Mouse (Mus musculus): ENCODE data around the gene Prickle4.
A peak's percentile ranks its signal among the peaks of the same experiment; 100 is the strongest.
"Not testable (repeated sequence)": the region's sequence is repeated elsewhere in the genome, so short reads cannot be mapped to it uniquely, and the experiment has no call there.

Gene Prickle4

GRCm38 (mm10) chr17:47669166-47669565 is 25.4 kb downstream of the Prickle4 start:
- DNase-seq (ENCODE audit: low read depth, low spot score), result no peak

- no peak for DNase-seq (ENCODE audit: low read depth, low spot score)
Measured at GRCm38 (mm10) chr17:47664474-47664873, 30.1 kb downstream of the Prickle4 start.

- no peak for DNase-seq (ENCODE audit: low read depth, low spot score)
Measured at GRCm38 (mm10) chr17:47663009-47663713, 31.4 kb downstream of the Prickle4 start.

DNA sequence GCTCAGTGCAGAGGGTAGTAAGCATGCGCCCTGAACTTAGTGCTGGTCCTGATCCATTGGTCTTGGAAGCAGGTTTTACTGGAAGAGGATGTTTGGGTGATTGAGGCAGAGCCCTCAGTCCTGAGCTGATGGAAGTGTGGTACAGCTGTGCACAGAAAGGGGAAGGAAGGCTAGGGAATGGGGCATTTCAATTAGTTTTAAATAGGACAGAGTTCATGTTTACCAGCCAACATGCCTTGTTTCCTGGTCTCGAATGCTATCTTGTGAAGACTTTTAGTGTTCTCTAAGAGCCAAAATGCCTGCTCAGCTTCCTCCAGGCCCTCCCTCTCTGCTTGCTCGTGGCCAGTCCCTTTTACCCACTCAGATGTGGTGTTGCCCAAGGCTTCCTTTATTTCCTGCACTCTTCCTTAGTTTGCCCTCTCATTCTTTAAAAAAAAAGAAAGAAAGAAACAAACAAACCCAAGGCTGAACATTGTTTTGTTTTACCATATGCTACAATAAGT is 35.7 kb downstream of the Prickle4 start:
- DNase-seq (ENCODE audit: low read depth, low spot score), result no peak

DNA sequence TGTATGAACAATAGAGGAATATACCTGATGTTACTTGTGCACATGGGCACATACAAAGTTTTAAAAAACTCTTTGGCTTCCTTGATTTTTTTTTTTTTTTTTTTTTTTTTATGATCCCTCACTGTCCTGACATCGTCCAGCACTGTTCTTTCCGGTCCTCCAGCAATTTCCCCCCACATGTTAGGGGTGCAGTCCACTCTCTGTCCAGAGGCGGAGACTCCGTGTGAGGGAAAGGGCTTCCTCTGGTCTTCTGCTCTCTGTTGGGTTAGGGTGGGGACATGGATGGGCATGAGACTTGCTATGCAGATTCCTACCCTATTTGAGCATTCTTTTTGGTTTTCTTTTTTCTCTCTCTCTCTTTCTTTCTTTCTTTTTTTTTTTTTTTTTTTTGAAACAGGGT is 36.6 kb downstream of the Prickle4 start:
- DNase-seq (ENCODE audit: low read depth, low spot score), result no peak

DNA sequence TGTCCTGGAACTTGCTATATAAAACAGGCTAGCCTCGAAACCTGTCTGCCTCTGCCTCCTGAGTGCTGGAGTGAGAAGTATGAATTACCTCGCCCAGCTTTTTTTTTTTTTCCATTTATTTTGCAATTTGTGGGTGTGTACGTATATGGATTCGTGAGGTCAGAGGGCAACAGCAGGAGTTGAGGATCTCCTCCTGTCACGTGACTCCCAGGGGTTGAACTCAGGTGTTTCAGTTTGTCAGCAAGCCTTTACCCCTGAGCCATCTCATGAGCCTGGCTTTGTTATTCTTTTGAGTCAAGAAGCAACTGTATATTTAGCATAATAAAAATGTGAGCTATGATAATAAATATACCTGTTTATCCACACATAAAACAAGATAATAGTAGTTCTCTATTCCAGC is 38.8 kb downstream of the Prickle4 start:
- no peak for DNase-seq (ENCODE audit: low read depth, low spot score)

DNA sequence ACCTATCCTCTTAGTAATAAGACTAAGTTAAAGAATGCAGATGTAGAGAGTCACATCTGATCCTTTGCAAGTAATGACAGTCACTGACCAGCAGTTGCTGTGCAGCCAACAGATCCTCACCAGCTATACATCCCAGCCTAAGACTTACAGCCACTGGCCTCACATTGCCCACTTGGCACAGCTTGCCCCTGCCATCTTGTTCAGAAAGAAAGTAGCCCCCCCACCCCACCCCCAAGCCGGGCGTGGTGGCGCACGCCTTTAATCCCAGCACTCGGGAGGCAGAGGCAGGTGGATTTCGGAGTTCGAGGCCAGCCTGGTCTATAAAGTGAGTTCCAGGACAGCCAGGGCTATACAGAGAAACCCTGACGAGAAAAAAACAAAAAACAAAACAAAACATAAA is 40.2 kb downstream of the Prickle4 start:
- DNase-seq (ENCODE audit: low read depth, low spot score), result not testable (repeated sequence)

DNA sequence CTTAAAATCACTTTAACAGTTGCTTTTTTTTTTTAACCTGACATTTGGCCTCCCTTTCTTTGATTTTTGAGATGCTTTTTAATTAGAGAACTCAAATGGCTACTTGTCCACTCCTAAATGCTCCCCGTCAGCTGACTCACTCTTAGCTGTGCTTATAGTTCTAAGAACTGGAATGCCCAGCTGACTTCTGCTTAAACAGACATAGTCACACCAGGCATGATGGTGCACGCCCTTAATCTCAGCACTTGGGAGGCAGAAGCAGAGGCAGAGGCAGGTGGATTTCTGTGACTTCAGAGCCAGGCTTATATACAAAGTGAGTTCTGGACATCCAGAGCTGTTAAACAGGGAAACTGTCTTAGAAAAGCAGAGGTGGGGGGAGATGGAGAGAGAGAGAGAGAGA is 42.6 kb downstream of the Prickle4 start:
- no peak for DNase-seq (ENCODE audit: low read depth, low spot score)

DNA sequence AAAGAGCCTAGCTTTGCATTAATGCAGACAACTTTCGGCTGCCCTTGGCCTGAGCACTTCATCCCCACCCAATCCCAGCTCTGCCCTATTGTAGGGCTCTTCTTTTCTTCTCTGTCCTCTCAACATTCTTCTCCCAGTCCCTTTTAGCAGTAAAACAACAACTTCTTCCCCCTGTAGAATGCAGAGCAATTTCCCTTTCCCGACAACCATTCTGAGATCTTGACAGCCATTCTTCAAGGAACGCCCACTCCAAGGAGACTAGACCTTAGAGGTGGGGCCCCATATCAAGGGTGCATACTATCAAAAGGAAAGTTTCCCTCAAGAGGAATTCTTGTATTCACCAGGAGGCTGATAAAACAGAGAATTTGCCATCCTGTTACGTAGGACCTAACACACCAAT is 45.6 kb downstream of the Prickle4 start:
- no peak for DNase-seq (ENCODE audit: low read depth, low spot score)

GRCm38 (mm10) chr17:47646683-47647082 is 47.9 kb downstream of the Prickle4 start:
- peak; percentile 77 for DNase-seq (ENCODE audit: low read depth, low spot score)

GRCm38 (mm10) chr17:47642992-47643391 is 51.5 kb downstream of the Prickle4 start:
- peak; percentile 23 for DNase-seq (ENCODE audit: low read depth, low spot score)

Measured in CD4-positive, CD25-positive, alpha-beta regulatory T cell, adult 2 months (primary cell).